Mouse (Mus musculus): ENCODE data around the gene Tex26.

The Tex26 gene

DNA sequence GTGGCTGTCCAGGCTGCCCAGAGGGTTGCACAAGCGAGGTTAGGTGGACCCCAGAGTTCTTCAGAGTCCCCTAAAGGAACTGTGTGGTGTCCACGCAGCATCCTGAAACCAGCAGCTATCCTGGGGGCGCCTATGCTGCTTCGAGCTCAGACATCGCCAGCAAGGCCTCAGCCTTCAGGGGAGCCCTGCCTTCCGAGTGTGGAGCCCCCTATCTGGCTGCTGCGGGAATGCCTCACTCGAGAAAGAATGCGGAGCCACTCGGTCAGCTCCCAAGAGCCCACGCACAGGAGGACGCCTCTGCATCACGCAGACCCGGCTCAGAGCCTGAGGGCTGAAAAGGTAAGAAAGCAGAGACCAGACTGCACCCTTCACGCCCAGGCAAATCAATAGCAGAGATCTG, 50.8 kb downstream of the Tex26 start:
- no peak for DNase-seq

DNA sequence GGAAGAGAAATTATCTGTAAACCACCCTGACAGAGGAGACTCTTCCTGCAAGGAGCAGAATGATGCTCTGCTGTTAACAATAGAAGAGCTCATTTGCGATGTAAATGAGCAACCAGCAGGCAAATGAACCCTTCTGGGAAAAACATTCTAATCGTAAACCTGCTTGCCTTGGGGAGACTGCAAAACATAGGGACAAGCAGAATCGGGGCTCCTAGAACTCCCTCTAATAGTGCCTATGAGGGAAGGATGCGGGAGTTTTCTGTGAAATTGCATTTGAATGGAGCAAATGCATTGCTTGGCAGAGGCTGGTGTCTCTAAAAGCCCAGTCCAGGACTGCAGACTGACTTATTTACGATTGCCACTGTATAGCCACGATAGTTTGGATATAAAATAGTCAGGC, 56.2 kb downstream of the Tex26 start:
- DNase-seq = no peak

DNA sequence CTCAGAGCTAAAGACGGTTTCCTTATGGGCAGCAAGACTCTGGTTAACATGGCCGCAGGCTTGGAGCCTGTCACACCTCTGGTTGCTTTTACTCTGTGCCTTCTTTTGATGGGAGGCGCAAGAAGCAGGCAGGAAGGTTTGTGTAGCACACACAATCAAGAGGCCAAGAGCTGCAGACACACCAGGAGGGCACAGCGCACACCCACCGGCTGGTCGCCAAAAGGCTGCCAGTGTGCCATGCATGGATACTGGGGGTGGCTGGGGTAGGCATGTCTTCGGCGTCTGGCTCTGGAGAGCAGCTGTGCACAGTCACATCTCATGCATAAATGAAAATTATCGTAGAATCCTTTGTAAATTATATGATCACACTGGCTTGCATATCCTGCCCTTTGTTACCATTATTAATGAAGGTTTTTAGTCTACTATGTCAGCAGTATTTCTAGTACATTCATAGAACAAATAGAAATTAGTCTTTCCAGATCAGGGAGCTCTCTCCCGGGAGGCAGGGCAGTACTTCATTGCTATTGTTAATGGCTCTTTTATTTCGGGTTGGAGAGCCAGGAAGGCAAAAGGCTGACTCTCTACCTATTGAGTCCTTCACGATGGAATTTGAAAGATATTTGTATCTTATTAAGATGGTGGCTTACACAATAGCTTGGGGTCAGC, 57.1 kb downstream of the Tex26 start:
- no peak for DNase-seq

DNA sequence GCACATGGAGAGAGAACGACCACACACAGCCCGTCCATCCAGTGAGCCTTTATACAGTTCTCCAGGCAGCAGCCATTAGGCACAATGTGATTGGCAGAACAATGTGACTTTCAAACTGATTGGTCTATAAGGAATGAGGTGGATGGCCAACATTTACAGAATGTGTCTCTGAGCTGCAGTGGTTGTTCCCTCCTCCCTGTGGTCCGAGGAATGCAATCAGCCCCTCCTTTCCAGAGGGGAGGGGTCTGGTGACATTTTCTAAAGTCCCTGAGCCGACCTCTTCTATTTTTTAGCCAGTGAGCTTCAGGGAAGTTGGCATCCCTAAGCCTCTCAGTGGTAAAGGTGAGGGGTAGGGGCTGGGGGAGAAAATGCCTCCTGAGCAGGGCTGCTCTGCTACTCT, 60.5 kb downstream of the Tex26 start:
- DNase-seq = no peak

DNA sequence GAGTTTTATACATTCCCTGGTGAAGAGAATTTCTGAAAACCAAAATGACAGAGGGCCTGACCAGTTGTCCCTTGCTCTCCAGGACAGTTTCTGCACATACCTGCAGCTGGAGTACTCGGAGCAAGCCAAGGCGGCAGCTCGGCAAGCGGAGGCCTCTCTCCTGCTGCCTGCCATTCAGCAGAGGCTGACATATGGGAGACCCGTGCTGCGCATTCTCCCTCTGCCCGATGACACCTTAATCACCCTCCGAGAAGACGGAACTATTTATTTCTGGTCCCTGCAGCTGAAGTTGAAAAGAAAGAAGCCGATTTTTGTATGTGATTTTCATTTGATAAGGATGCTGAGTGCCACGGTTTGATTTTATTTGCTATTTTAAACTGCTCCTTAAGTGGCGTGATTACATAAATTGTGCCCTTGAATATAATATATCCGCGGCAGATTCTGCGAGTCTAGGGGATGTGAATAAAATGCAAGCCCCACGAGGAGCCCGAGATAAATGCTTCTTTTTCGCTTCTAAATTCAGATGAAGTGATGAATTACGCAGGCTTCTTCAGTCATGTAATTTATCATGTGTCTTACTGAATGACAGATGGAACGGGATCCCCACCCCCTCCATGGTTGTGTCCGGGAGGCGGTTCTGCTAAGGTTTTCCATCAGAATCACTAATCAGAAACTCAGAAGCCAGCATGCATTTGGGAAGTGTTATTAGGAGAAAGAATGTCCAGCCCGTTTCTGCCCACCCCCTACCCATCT, 64.1 kb downstream of the Tex26 start:
- DNase-seq = no peak

DNA sequence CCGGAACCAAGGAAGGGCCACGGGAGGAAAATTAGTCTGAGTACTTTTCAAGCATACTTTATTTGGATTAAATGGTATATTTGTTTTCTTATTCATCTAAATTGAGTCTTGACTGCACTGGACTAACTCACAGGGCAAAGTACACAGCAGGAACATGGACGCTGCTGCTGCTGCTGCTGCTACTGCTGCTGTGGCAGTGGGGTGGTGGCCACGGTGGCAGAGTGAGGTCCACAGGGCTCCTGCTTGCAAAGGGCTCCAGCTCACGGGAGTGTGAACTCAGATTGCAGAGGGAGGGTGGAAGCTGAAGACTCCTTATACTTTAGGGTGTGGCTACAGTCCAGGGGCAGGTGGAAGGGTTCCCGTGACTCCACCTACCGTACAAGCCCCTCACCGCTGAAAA, 65.5 kb downstream of the Tex26 start:
- no peak for DNase-seq

DNA sequence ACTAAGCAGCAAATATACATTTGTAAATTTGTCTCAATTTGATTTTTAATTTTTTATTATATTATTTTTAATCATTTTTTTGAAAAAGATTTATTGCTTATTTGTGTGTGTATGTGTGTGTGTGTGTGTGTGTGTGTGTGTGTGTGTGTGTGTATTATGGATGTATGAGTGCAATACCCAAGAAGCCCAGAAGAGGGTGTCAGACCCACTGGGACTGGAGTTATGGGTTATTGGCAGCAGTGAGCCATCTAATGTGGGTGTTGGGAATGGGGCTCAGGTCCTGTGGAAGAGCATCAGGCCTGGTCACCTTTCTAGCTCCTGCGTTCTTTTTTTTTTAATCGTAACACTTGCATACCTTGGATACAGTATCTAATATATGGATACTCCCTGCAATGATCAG, 66.6 kb downstream of the Tex26 start:
- no peak for DNase-seq

DNA sequence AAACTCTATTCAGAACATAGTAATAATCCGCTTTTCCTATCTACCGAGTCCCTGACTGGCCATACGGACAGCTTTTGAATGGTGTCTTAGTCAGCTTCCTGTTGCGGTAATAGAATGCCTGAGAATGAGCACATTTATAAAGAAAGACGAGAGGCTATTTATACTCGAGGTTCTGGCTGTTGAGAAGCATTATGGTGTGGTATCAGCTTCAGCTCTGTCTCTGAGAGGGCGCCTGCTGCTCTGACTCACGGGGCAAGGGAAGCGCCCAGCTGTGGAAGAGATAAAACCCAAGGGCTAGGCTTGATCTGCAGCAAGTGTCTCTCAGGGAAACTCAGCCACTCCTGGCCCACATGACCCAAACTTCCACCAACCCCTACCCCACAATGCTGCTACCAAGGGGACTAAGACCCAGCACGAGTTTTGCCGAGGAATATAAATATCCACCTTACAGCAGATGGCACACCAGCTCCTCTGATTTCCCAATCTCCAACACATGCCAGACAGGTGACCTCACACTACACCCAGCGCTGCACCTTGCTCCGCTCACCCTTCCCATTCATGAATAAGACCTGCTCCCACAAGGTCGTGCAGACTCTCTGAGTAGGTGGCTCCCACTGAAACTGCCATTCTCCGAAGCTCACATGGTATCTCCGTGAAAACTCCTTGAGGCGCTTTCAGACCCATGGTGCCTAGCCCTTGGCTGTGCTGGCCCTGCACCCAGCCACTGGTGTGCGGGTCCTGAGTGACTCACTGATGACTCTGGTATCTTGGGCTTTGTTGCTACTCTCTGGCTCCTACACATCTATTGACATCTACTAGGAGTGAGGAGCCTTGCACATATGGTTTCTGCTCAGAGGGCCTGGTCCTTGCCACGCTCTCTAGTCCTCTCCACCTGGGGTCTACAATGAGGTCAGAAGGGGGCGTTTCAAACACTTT, 68.9 kb downstream of the Tex26 start:
- DNase-seq = no peak

DNA sequence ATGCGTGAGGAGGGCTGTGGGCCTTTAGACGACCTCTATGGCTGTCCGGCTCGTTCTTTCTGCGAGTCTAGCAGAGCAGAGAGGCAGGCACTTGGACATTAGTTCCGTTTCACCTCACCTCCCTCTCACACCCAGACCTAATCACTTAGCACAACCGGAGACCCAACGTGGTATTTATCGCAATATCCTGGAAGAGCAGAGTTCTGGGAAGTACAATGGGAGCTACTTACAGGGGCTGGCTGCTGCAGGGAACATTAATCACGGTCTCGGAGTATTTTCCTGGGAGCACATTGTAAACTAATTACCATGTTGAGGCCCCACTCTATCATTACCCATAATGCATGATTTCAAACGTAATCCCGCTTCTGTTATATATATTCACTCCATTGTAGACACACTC, 70.9 kb downstream of the Tex26 start:
- DNase-seq = no peak

DNA sequence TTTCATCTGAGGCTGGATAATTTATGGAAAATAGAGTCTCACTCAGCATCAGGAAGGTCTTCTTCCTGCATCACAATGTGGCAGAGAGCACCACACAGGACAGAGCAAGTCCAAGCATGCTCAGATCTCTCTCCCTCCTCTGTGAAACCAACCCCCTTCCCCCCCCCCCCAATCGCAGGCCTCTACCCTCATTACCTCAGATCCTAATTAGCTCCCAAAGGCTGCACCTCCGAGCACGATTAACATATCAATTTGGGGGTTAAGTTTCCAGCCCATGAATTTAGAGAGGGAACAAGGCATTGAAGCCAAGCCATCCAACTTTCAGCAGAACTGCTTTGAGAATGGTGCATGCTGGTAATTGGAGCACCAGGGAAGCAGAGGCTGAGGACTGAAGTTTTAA, 73.2 kb downstream of the Tex26 start:
- no peak for DNase-seq

DNA sequence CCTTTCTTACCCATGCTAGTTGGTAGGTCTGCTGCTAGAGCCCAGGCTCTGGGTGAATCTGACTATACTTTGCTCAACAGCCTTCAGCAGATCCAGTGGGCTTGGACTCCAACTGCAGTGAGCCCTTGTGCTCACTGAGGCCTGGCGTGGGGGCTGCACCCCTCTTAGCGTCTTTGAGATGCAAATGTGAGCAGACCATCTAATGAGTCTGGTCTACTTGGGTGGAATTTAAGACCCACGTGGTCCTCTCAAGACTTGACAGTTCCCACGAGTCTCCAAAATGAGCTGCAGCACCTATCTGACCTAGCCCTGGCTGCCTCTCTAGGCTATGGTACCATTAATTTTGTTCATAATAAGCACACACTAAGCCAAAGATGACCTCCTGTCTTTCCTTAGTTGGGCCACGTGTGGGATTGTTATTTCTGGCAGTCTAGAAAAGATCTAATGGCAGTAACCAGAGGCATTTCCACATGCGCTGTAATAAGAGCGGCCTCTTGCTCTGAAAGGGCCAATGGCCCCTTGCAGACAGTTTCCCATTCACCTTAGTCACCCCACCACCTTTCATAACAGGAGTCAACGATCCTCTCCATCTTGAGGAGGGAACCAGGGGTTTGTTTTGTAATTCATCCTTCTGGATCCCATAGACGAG, 74.1 kb downstream of the Tex26 start:
- no peak for DNase-seq

DNA sequence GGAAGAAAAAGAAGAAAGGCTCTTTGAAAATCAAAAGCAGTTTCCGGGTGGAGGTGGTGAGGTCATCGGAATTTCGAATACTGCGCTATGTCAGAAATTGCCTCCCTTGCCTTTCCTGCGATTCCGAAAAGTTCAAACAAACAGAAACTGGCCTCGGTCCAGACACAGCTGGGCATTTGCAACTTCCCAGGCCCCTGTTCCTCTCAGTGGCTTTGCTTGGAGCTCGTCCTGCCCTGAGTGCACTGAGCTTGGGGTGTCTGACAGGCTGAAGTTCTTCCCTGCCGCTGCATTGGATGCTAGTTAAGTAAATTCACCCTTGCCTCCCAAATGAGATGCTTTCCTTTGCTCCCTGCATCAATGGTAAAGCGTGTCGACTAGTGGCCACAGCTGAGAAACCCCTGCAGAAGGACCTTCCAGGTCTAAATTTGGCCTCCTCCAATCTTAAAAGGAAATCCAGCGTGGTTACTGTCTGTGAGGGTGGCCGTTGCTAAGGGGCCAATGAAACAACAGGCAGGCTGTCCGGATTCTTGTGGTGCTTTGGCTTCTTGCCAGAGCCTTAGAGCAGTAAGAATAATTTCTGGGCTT, 74.7 kb downstream of the Tex26 start:
- no peak for DNase-seq

DNA sequence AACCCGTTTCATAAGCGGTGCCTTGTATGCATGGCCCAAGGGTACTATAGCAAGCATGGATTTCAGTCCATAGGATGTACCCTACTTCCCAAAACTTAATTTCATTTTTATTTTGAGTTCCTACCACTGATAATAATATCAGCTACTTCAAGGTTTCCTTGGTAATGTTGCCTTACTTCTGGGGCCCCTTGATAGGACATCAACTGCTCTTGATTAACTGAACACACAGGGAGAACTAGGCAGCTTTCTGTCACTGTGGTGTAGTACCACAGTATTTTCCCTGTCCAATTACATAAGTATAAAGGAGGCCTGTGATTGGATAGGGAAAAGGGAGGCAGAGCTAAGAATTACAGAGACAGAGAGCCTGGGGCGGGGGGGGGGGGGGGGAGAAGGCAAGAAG, 75.4 kb downstream of the Tex26 start:
- DNase-seq = no peak

DNA sequence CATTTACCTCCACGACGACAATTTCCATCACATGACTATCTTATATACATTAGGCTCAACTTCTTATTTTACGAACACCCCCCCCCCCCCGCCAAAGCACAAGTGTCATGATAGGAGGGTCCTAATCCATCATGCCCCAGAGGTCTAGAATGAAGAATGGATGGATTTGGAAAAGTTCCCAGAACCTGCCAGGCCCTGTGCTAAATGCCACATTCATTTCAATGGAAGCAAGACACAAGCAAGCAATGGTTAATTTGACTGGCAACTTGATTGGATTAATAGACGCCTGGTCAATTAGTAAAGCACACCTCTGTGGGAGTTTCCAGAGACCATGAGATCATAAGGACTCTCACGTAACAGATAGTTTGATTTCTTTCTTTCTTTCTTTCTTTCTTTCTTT, 77.7 kb downstream of the Tex26 start:
- DNase-seq = no peak

Measured in cerebellum, adult 11-12 months (tissue).